Mouse (Mus musculus) lung, embryonic 15.5 days (tissue): ENCODE data around the gene Duox2. TPM values are rescaled to one million over a fixed set of nuclear protein-coding genes. Genes with fewer than 3 reads are reported as not detected.

Experiments used
- ATAC-seq: fragments of 200-750 bp; cut with Nextera tagmentation; 2 replicates; pipeline ENCODE4 v1.8.0; 2017; ENCODE audit warnings: moderate number of reproducible peaks, borderline replicate concordance; ENCODE audit not compliant: low FRiP score, low TSS enrichment; ENCODE audit errors: extremely low read depth
- H3K27ac ChIP-seq: fragments of 300-500 bp; sonication (generic); 2 replicates; pipeline ENCODE4 v1.5.1; 2015; ENCODE audit warnings: moderate library complexity, mild to moderate bottlenecking, inconsistent platforms
- H3K27me3 ChIP-seq: fragments of 300-500 bp; sonication (generic); 2 replicates; pipeline ENCODE4 v1.6.1; 2015; ENCODE audit warnings: inconsistent platforms
- H3K36me3 ChIP-seq: fragments of 300-500 bp; sonication (generic); 2 replicates; pipeline ENCODE4 v1.6.1; 2015; ENCODE audit warnings: inconsistent platforms
- H3K4me1 ChIP-seq: fragments of 300-500 bp; sonication (generic); 2 replicates; pipeline ENCODE4 v1.6.1; 2015; ENCODE audit warnings: inconsistent platforms
- H3K4me2 ChIP-seq: fragments of 300-500 bp; sonication (generic); 2 replicates; pipeline ENCODE4 v1.6.1; 2015; ENCODE audit warnings: inconsistent platforms, mild to moderate bottlenecking, moderate library complexity
- H3K4me3 ChIP-seq: fragments of 300-500 bp; sonication (generic); 2 replicates; pipeline ENCODE4 v1.5.1; 2015; ENCODE audit warnings: mild to moderate bottlenecking, inconsistent platforms
- H3K9ac ChIP-seq: fragments of 300-500 bp; sonication (generic); 2 replicates; pipeline ENCODE4 v1.6.1; 2015; ENCODE audit warnings: inconsistent platforms
- H3K9me3 ChIP-seq: fragments of 300-500 bp; sonication (generic); 2 replicates; pipeline ENCODE4 v1.6.1; 2016; ENCODE audit warnings: inconsistent platforms
- WGBS: fragments of 180-500 bp; shearing (Covaris S2); methylation state at CpG from one replicate; pipeline ENCODE4 v1.1.7; 2015; 5-methylcytosine and 5-hydroxymethylcytosine counted together
- polyA plus RNA-seq: library from polyadenylated mRNA; unstranded; fragments of >200 nt; fragmentation: Nextera tagmentation; extraction: Ambion mirVana; gene quantifications from 2 replicates; pipeline ENCODE4 v1.2.1, GENCODE M21; 2015

The Duox2 gene
- polyA plus RNA-seq, 1 experiment from 2014 or later, result 0.04 TPM

- Histone ChIP-seq H3K4me3 (no peak overlapping the region), H3K9me3 (no peaks in the 10 kb centered on the region), H3K9ac (no peak overlapping the region), H3K4me2 (no peak overlapping the region), H3K4me1 (peaks cover 8% of the 10 kb centered on the region; the same call in 1 of the 2 replicates), H3K36me3 (no peaks in the 10 kb centered on the region), H3K27me3 (peaks cover 32% of the 10 kb centered on the region), H3K27ac (no peak overlapping the region)
- ATAC-seq, result no peak
- WGBS, result 62% methylated on average over 4 of the region's 4 CpGs
Measured at GRCm38 (mm10) chr2:122317384-122317783, 19.1 kb upstream of the Duox2 start.

- no peak within 1 kb of the TSS for H3K4me3 ChIP-seq
- 80% methylated on average over 7 of the region's 7 CpGs for WGBS
Measured at GRCm38 (mm10) chr2:122315372-122315771, 17.1 kb upstream of the Duox2 start, which contains the start of gene Duox1. Duox1 (plus strand) TSS chr2:122315672.

GRCm38 (mm10) chr2:122313536-122313935 lies 15.3 kb upstream of the Duox2 start, which contains the start of gene Duoxa1:
Duoxa1 (minus strand) TSS chr2:122313730.
- no peak for ATAC-seq
- H3K9ac ChIP-seq, result no peak within 1 kb of the TSS
- no peaks in the 10 kb centered on the region for H3K36me3 ChIP-seq
- H3K4me1 ChIP-seq, result peaks cover 8% of the 10 kb centered on the region; the same call in 1 of the 2 replicates
- peaks cover 63% of the 10 kb centered on the region for H3K27me3 ChIP-seq
- peak within 1 kb of the TSS; percentile 26 for H3K4me3 ChIP-seq
- WGBS, result 1% methylated on average over 24 of the region's 24 CpGs
- H3K9me3 ChIP-seq, result no peaks in the 10 kb centered on the region
- H3K27ac ChIP-seq, result no peak within 1 kb of the TSS
- H3K4me2 ChIP-seq, result peak within 1 kb of the TSS; percentile 50

More at GRCm38 (mm10) chr2:122315372-122315771, 17.1 kb upstream of the Duox2 start, which contains the start of gene Duox1:
- Histone ChIP-seq H3K4me1 (peaks cover 8% of the 10 kb centered on the region; the same call in 1 of the 2 replicates), H3K27me3 (peaks cover 52% of the 10 kb centered on the region), H3K4me2 (no peak within 1 kb of the TSS), H3K9ac (no peak within 1 kb of the TSS), H3K27ac (no peak within 1 kb of the TSS), H3K36me3 (no peaks in the 10 kb centered on the region), H3K9me3 (no peaks in the 10 kb centered on the region)
- no peak for ATAC-seq

GRCm38 (mm10) chr2:122312722-122313417 lies 14.6 kb upstream of the Duox2 start:
- WGBS, result 4% methylated on average over 27 of the region's 27 CpGs
- Histone ChIP-seq H3K36me3 (no peaks in the 10 kb centered on the region), H3K4me3 (peak overlapping the region; percentile 26), H3K9me3 (no peaks in the 10 kb centered on the region), H3K4me1 (peaks cover 8% of the 10 kb centered on the region; the same call in 1 of the 2 replicates), H3K9ac (no peak overlapping the region), H3K27ac (no peak overlapping the region), H3K4me2 (peak overlapping the region; percentile 50), H3K27me3 (peaks cover 66% of the 10 kb centered on the region)
- peak; percentile 66 for ATAC-seq

GRCm38 (mm10) chr2:122311561-122311960 lies 13.3 kb upstream of the Duox2 start:
- H3K4me3 ChIP-seq, result no peak overlapping the region
- no peaks in the 10 kb centered on the region for H3K36me3 ChIP-seq
- no peaks in the 10 kb centered on the region for H3K9me3 ChIP-seq
- H3K27me3 ChIP-seq, result peaks cover 77% of the 10 kb centered on the region
- peaks cover 8% of the 10 kb centered on the region; the same call in 1 of the 2 replicates for H3K4me1 ChIP-seq
- no peak overlapping the region for H3K4me2 ChIP-seq
- no peak for ATAC-seq
- whole genome bisulfite sequencing, result 59% methylated on average over 2 of the region's 2 CpGs
- no peak overlapping the region for H3K9ac ChIP-seq
- H3K27ac ChIP-seq, result no peak overlapping the region

GRCm38 (mm10) chr2:122309647-122310046 lies 11.4 kb upstream of the Duox2 start:
- ATAC-seq, result no peak
- Histone ChIP-seq H3K9ac (no peak overlapping the region), H3K27ac (no peak overlapping the region), H3K4me2 (no peak overlapping the region), H3K4me1 (peaks cover 8% of the 10 kb centered on the region; the same call in 1 of the 2 replicates), H3K36me3 (no peaks in the 10 kb centered on the region), H3K4me3 (no peak overlapping the region), H3K27me3 (peaks cover 78% of the 10 kb centered on the region), H3K9me3 (no peaks in the 10 kb centered on the region)
- 39% methylated on average over 3 of the region's 3 CpGs for WGBS

- peaks cover 9% of the 10 kb centered on the region for H3K4me1 ChIP-seq
- no peak overlapping the region for H3K9ac ChIP-seq
- H3K4me2 ChIP-seq, result no peak overlapping the region
- no peak overlapping the region for H3K27ac ChIP-seq
- H3K27me3 ChIP-seq, result peaks cover 78% of the 10 kb centered on the region
- no peaks in the 10 kb centered on the region for H3K9me3 ChIP-seq
- H3K4me3 ChIP-seq, result no peak overlapping the region
- WGBS, result 34% methylated on average over 4 of the region's 4 CpGs
- no peak for ATAC-seq
- H3K36me3 ChIP-seq, result no peaks in the 10 kb centered on the region
Measured at GRCm38 (mm10) chr2:122306184-122306583, 7.9 kb upstream of the Duox2 start.

- Histone ChIP-seq H3K27me3 (peaks cover 78% of the 10 kb centered on the region), H3K9ac (no peak overlapping the region), H3K9me3 (no peaks in the 10 kb centered on the region), H3K36me3 (no peaks in the 10 kb centered on the region), H3K4me1 (peaks cover 13% of the 10 kb centered on the region), H3K4me2 (no peak overlapping the region), H3K27ac (no peak overlapping the region), H3K4me3 (no peak overlapping the region)
- no peak for ATAC-seq
- 81% methylated on average over 16 of the region's 16 CpGs for WGBS
Measured at GRCm38 (mm10) chr2:122305097-122305892, 7.0 kb upstream of the Duox2 start.

GRCm38 (mm10) chr2:122304544-122304943 lies 6.3 kb upstream of the Duox2 start:
- H3K27me3 ChIP-seq, result peaks cover 84% of the 10 kb centered on the region
- 82% methylated on average over 6 of the region's 6 CpGs for WGBS
- ATAC-seq, result no peak
- H3K4me3 ChIP-seq, result no peak overlapping the region
- H3K36me3 ChIP-seq, result no peaks in the 10 kb centered on the region
- no peaks in the 10 kb centered on the region for H3K9me3 ChIP-seq
- H3K4me1 ChIP-seq, result peaks cover 13% of the 10 kb centered on the region
- no peak overlapping the region for H3K4me2 ChIP-seq
- no peak overlapping the region for H3K9ac ChIP-seq
- H3K27ac ChIP-seq, result no peak overlapping the region

GRCm38 (mm10) chr2:122302574-122303241 lies 4.5 kb upstream of the Duox2 start:
- no peak overlapping the region for H3K9ac ChIP-seq
- H3K4me3 ChIP-seq, result no peak overlapping the region
- H3K9me3 ChIP-seq, result no peaks in the 10 kb centered on the region
- ATAC-seq, result no peak
- no peaks in the 10 kb centered on the region for H3K36me3 ChIP-seq
- no peak overlapping the region for H3K4me2 ChIP-seq
- H3K27me3 ChIP-seq, result peaks cover 89% of the 10 kb centered on the region
- H3K27ac ChIP-seq, result no peak overlapping the region
- WGBS, result 10% methylated on average over 9 of the region's 9 CpGs
- peaks cover 25% of the 10 kb centered on the region for H3K4me1 ChIP-seq

GRCm38 (mm10) chr2:122301921-122302573 lies 3.8 kb upstream of the Duox2 start:
- Histone ChIP-seq H3K4me1 (peaks cover 27% of the 10 kb centered on the region), H3K4me2 (peak overlapping the region; percentile 59), H3K36me3 (no peaks in the 10 kb centered on the region), H3K4me3 (peak overlapping the region; percentile 36), H3K9me3 (no peaks in the 10 kb centered on the region), H3K27ac (no peak overlapping the region), H3K9ac (0 out of 2 replicates have a peak overlapping the region, but pooled peaks have one; percentile 13), H3K27me3 (peaks cover 91% of the 10 kb centered on the region)
- WGBS, result 8% methylated on average over 23 of the region's 23 CpGs
- no peak for ATAC-seq
